Mouse (Mus musculus) C2C12 (cell line): Measurements from ENCODE around the gene Dnah17.

Source experiments
- CEBPB ChIP-seq: IDR thresholded peaks from one replicate; pipeline ENCODE4 v1.6.1; 2011; ENCODE audit warnings: low read depth, mild to moderate bottlenecking, control low read depth, moderate library complexity
- CTCF ChIP-seq: IDR thresholded peaks from one replicate; pipeline ENCODE4 v1.5.1; 2011; ENCODE audit not compliant: control insufficient read depth, insufficient read depth, insufficient read length
- FOSL1 ChIP-seq: IDR thresholded peaks from one replicate; pipeline ENCODE4 v1.8.0; 2011; ENCODE audit warnings: mild to moderate bottlenecking, low read length; ENCODE audit not compliant: poor library complexity, insufficient read depth, severe bottlenecking
- MAX ChIP-seq: IDR thresholded peaks from one replicate; pipeline ENCODE4 v1.6.1; 2011; ENCODE audit warnings: mild to moderate bottlenecking, control low read depth
- MYOD1 ChIP-seq: IDR thresholded peaks from one replicate; pipeline ENCODE4 v1.6.1; 2011; ENCODE audit warnings: low read depth; ENCODE audit not compliant: control insufficient read depth, insufficient read length
- MYOG ChIP-seq: IDR thresholded peaks from one replicate; pipeline ENCODE4 v1.6.1; 2011; ENCODE audit not compliant: control insufficient read depth, insufficient read length; ENCODE audit errors: extremely low read depth
- USF1 ChIP-seq: IDR thresholded peaks from one replicate; pipeline ENCODE4 v1.6.1; 2011; ENCODE audit warnings: low read depth, mild to moderate bottlenecking, control low read depth, moderate library complexity

DNA sequence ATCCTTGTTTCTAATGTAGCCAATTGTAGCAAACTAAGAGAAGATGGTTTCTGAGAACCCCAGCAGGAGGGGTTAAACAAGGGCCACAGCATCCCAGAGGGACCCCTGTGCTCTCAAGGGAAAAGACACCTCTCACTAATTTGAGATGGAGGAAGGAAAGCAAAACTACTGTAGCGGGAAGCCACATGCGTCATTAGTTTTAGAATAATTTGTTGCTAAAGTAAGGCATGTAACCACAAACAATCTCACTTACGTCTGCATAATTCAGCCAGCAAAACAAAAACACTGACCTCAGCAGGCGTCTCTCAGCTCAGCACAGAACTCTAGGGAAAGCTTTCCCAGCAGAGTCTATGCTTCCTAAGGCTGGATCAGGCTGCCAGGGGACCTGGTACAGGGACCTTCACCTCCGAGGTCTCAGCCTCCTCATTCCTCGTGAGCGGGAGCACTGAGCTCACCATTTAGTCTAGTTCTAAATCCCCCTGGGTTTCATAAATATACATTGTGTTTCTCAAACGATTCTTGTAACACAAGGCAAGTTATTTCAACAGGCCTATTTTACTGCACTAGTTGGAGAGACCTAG lies 26.1 kb upstream of the Dnah17 start:
- TF ChIP-seq CTCF = no peak
- TF ChIP-seq FOSL1 = no peak
- TF ChIP-seq CEBPB = no peak
- no peak for TF ChIP-seq MYOG
- no peak for TF ChIP-seq MYOD1
- no peak for TF ChIP-seq MAX
- no peak for TF ChIP-seq USF1
